Mouse (Mus musculus) kidney, adult 8-10 months (tissue): ENCODE measurements around the gene Fam171a2.
"Not testable (repeated sequence)": the region's sequence is repeated elsewhere in the genome, so short reads cannot be mapped to it uniquely, and the experiment has no call there.

Experiments
- DNase-seq, 2 experiments: peaks; one replicate each; pipeline ENCODE4 v3.0.0; 2022

Gene Fam171a2

DNA sequence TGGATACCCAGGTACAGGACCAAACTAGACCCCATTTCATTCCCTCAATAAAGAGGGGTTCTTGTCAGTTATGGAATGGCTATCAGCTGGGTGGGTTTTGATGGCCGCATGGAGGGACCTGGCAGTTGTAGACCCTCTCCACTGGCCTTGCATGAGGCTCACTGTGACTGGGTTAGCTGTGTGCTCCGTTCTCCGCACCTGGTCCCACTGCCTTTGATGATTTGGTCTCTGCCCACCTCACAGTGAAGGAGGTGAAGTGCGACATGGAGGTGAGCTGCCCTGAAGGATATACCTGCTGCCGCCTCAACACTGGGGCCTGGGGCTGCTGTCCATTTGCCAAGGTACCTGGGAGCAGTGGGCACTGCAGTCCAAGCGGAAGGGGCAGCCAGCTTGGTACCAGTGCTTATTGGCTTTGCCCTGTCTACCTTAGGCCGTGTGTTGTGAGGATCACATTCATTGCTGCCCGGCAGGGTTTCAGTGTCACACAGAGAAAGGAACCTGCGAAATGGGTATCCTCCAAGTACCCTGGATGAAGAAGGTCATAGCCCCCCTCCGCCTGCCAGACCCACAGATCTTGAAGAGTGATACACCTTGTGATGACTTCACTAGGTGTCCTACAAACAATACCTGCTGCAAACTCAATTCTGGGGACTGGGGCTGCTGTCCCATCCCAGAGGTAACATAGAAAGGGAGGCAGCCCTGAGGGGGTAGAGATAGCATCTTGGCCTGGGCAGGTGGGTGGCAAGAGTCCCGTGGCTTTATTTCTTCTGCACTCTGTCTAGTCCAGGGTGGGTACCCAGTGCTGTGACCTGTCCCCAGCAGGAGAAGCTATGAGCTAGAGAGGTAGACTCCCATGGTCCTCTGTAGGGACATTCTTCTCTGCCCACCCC, 12.4 kb downstream of the Fam171a2 start:
- DNase-seq: no peak

DNA sequence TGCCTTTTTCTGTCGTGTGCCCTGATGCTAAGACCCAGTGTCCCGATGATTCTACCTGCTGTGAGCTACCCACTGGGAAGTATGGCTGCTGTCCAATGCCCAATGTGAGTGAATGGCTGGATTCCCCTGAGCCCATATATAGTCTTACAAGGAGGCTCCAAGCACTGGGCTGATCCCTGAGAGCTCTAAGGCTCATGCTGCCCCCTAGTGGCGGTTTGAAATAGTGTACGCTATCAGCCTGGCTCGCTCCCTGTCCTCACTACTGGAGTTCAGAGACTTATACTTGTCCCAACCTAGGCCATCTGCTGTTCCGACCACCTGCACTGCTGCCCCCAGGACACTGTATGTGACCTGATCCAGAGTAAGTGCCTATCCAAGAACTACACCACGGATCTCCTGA, 13.1 kb downstream of the Fam171a2 start:
- peak; percentile 77 to 88 for DNase-seq

DNA sequence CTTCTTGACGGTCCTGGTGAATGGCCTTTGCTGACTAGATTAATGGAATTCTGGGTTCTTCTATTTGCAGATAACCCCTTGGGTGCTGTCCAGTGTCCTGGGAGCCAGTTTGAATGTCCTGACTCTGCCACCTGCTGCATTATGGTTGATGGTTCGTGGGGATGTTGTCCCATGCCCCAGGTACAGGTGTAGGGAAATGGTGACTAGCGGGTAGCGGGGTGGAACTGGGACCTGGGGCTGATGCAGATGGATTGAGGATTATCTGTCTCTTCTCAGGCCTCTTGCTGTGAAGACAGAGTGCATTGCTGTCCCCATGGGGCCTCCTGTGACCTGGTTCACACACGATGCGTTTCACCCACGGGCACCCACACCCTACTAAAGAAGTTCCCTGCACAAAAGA, 13.6 kb downstream of the Fam171a2 start:
- DNase-seq: no peak

DNA sequence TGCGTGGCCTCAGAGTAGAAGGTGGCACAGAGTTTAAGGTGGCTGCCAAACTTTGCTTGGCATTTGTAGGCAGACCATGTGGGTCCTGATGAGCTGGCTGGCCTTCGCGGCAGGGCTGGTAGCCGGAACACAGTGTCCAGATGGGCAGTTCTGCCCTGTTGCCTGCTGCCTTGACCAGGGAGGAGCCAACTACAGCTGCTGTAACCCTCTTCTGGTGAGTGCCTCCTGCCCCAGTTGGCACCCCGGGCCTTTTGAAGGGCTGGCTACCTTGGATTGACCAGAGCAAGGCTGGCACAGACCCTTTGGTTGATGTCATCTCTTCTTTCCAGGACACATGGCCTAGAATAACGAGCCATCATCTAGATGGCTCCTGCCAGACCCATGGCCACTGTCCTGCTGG, 14.6 kb downstream of the Fam171a2 start:
- peak; percentile 58 to 72 for DNase-seq

DNA sequence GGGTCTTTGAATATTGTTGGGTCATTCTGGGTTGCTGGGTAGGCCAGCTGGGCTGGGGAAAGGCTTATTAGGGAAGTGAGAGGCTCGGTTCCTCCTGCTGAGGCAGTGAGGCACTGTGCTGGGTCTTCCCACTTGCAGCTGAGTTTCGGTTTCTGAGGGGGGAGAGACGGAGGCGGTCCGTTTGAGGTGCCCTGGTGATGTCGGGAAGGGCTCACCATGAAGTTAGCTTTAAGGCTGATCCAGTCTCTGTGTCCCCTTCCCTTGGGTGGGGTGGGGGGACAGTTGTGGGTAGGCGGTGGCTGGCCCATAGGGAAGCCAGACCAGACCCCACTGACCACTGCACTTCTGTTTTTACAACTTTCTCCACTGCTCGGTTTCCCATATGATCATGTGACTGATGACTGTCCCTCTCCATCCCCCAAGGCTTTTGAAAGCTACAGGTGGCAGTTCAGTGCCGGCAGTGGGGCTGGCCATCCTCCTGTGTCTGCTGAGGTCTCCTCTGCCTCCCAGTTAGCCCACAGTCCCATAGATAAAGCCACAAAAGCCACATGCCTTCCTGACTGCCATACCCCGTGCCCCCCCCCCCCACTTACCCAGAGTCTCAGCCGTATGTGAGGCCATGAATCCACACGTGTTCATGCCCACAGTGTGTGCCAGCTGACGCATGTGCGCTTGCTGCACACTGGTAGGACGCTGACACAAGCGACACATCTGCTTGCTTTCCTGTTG, 15.2 kb downstream of the Fam171a2 start:
- no peak for DNase-seq

DNA sequence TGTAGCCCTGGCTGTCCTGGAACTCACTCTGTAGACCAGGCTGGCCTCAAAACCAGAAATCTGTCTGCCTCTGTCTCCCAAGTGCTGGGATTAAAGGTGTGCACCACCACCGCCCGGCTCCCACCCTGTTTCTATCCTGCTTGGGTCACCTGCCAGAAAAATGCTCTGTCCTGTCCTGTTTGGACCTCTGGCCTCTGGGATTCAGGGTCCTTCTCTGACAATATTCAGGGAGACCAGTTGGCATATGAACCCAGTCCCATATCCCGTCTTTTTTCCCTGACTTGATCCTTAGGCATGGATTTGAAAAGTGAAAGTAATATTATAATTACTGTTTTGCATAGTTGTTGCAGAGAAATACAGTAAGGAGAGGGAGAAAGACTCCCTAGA, 15.8 kb downstream of the Fam171a2 start:
- DNase-seq: no peak

DNA sequence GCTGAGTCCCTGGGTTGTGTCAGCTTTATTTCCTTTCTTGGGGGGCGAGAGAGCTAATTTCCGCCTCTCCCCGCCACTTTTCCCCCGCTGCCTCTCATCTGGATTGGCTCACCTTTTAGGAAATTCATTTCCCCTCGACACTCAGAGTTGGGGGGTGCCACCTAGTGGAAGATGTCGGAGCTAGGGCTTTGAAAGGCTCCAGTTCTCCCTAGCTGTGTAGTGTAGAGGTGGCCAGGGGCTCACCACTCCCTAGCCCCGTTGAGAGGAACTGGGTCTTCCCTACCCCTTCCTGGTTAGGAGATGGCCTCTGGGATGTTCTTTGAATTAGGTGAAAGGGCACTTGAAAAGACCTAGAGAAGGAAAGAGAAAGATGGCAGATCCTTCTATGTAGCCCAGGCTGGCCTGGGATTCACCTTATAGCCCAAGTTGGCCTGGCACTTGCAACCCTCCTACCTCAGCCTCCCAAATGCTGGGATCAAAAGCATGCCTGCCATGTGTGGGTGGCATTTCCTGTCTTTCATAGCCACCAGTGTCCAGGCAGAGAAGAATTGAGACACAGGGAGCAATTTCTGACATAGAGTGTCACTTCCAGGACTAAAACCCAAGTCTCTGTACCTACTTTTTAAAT, 16.4 kb downstream of the Fam171a2 start:
- peak; percentile 78 to 89 for DNase-seq

DNA sequence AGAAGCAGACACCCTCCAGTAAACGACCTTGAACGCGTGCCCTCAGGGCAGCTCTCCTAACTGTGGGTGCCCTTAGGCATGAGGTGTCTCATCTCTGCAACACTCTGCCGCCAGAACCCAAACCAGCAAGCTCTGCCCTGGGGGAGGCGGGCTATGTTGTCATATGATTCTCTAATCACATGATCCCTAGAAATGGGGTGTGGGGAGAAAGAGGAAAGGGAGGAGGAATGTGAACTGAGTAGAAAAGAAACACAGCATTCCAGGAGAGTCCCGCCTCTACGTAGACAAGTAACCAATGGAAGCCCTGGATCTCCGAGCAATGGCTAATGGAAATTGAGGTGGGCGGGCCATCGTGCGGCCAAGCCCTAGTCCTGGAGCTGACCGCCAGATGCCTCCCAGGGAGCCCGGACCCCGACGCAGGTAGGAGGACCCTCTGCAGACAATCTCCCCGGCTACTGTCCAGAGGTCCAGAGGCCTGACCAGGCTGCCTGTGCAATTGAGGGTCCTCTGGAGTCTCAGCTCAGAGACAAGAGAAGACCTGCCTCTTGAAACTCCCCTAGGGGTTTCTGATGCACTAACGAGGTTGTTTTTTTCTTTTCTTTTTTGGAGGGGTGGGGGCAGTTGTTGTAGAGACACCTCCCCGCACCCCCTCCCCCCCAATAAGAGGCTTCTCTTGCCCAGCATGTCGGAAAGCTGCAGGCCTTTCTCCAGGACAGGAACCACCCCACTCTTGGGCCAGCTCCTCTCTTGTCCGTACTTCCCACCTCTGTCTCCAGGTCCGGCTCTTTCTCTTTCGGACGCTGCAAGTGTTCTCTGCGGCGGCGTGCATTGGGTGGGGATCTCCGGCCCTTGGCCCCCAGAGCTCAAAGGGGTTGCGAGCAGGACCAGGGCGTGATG, 17.1 kb downstream of the Fam171a2 start, which contains the start of gene Grn:
Grn (plus strand) TSS at position 195 of the 897 bp plus-strand sequence.
- DNase-seq: peak; percentile 95 to 98

DNA sequence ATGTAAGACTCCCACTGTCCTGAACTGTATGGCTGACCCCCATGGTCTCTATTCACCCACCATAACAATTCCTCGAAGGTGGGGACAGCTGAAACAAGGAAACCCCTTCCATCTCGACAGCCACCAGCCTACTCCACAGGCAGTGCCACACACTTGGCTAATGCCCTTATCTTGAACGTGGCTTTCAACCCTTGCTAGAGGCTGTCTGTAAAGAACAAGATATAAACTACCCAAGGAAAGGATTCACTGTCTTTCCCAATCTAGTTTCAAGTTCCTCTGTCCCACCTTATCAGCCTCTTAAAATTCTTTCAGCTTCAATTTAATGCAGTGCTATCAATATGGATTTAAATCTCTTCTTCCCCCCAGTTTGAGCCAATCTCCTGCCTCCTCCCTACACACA, 17.9 kb downstream of the Fam171a2 start:
- DNase-seq: no peak

DNA sequence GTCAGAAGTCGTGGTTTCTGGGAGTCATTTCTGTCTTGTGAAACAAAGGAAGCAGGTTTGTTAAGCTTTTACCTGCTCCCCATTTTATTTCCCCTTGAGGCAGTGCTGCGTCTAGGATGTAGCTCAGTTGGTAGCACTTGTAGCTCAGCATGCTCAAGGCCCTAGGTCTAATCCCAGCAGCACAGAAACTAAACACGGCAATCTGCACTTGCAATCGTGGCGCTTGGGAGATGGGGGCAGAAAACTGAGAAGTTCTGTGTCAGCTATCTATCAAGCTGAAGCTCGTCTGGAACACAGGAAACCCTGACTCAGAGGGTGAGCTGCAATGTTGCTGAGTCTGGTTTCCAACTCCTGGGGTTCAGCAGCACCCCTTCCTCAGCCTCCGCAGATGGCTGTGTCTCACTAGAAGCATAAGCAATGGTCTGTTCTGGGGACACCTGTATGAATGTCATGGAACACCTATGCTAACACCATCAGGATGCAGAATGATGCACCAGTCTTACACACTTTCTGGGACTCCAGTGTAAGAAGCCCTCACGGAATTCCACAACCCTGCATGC, 18.4 kb downstream of the Fam171a2 start:
- no peak for DNase-seq

DNA sequence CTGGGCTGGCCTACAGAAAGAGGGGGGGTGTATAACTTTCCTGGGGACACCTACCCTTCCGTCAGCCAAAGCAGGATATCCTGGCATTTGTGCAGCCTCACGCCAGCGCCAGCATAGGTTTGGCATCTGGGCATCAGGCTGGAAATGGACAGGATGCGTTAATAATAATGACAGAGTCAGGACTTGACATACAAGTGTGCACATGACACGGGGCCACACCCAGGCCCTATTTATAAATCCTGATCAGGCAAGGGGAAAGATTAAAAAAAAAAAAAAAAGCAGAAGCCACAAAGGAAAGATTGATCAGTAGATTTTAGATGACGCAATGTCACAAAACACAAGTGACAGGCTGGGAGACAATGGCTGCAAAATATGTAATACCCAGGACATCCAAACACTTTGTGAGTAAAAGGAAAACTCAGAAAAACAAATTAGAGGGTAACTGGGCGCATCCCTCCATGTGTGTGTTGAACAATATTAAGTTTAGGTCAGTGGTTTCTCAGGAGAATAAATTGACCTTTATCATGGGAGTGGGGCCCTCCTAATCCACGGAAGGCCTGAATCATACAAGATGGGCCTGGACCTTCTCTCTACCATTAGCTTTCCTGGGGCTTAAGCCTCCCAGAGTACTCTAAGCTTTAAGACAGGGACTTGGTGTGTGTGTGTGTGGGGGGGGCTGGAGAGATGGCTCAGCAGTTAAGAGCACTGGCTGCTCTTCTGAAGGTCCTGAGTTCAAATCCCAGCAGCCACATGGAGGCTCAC, 21.7 kb downstream of the Fam171a2 start:
- no peak for DNase-seq

DNA sequence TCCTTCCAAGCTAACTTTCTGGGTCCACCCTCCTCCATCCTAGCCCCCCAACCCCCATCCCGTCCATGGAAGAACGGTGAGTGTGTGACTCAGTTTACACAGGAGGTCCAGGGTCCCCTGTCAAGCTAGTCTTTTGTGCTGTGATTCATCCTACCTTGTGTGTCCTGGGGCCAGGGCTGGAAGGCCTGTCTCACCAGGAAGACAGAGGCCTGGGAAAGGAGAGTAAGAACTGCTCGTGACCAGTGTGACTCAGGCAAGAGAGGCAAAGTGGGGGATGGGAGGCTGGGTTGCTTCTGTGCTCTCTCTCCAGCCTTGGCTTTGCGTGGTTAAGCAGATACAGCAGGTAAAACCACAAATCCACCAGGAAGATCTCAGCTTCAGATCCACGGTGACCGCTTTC, 22.8 kb downstream of the Fam171a2 start:
- DNase-seq: no peak

DNA sequence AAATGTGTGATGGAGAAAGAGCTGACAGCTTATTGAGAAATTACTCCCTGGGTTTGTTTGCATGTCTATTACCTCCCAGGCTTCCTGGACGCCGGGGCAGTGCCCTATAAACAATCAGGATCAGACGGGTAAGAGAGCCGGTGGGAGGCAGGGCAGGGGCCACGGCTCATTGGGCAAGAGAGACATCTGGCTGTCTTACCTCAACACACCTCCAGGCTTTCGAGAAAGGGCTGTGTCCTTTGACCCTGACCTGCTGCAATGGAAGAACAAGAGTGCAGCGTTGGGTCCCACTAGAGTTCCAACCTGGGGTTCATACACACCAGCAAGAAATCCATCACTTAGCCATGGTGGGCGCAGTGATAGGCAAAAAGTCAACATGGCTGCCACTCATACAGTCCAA, 25.9 kb downstream of the Fam171a2 start:
- no peak for DNase-seq

DNA sequence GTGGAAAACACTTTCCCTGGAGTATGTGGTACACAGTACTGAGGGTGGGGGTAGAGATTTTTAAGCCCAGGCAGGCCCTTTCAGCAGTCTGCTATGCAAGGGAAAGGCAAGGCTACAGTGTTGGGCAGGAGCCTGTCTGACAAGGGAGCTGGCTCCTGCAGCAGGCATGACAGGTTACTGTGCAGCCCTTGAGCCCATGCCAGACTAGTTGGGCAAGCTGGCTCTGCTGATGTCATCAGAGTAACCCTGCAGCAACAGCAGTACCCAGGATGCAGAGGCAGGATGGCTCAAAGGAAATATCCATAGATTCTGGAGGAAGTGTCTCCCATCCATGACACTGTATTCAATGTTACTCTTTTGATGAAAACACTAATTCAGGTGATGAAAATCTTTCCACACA, 28.6 kb downstream of the Fam171a2 start:
- no peak for DNase-seq

DNA sequence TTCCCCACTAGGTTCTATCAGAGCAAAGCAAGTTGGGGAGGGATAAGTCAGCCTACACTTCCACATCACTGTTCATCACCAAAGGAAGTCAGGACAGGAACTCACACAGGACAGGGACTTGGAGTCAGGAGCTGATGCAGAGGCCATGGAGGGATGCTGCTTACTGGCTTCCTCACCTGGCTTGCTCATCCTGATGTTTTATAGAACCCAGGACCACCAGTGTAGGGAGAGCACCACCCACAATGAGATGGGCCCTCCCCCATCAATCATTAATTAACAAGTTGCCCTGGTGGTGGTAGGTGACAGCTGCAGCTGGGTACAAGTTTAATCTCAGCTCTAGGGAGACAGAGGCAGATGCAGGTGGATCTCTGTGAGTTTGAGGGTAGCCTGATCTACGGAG, 30.3 kb downstream of the Fam171a2 start:
- no peak for DNase-seq

DNA sequence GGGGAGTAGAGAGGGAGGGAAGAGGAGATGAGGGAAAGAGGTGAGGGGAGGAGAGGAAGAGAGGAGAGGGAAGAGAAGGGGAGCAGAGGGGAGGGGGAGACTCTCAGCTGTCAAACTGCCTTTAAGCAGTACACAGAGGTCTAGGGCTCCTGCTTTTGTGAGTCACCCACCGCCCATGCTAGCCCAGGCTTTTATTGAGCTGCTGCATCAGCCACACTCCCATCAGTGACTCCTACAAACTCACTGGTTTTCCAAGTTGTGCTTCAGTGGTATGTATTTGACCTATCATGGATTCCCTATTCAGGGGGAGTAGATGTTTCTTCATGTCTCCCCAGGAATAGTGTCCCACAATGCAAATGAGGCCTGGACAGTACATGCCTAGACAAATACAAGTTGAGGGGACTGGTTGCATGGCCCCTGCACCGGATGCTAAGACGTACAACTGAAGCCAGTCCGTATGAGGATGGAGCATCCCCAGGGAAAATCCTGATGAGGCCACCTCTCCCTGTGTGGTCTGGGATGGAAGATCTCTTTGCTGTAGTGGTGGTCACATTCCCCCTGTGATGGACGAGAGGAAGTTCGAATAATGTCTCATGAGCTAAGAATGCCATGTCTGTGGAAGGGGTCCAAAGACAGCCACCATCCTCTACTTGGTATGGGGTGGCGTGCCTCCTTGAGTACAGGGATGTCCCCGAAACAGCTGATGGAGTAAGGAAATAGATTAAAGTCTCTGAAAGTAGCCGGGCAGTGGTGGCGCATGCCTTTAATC, 32.3 kb downstream of the Fam171a2 start:
- DNase-seq: no peak

DNA sequence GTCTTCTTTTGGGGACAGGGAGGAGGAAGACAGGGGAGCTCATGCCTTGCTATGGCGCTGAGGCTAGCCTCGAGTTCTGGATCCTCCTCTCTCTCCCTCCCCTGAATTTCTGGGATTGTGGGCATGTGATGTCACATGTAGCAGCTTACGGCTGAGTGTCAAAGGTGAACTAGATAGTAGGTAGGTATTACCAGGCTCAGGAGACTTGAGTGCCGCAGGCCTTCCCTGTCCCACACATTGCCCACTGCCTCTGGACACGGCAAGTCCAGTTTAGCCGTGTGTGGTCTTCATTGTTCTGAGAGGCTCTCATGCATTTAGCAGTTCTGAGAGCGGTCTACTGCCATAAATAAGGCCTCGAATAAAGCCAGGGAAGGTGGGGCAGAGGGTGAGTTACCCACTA, 34.4 kb downstream of the Fam171a2 start:
- DNase-seq: no peak

DNA sequence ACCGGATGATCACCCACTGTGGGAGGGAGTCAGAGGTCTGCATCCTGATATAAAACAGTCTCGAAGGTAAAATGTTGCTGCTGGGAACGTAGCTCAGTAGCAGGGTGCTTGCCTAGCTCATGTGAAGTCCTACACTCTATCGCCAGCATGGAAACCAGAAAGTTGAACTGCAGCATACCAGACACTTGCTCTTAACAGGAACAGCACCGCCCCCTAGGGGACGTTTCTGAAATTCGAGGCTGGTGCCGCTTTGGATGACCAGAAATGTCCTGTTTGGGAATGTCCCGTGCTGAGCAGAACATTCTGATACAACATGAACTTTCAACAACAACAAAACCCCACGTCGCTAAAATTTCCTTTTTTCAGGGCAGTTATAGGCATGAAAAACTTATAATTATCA, 35.8 kb downstream of the Fam171a2 start:
- peak; percentile 90 to 97 for DNase-seq

DNA sequence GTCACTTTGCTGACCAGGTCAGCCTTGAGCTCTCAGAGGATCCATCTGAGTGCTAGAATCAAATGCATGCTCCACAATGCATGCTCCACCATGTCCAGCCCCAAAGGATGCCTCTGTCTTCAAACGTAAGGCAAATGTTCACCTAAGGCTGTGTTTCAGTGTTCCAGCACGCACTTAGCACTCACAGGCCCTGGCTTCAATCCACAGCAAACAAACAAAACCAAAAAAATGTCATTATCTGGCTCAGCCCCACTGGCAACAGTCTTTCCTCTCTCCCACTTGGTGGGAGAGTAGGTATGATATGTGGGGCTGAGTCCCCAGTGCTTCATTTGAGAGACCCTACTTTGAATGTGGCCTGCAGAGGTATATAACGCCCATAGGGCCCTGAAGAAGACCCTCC, 36.4 kb downstream of the Fam171a2 start:
- DNase-seq: no peak

DNA sequence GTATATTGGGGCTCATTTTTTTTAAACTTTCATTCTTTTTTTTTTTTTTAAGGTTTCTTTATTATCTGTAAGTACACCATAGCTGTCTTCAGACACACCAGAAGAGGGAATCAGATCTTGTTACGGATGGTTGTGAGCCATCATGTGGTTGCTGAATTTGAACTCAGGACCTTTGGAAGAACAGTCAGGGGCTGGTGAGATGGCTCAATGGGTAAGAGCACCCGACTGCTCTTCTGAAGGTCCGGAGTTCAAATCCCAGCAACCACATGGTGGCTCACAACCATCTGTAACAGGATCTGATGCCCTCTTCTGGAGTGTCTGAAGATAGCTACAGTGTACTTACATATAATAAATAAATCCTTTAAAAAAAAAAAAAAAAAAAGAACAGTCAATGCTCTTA, 37.1 kb downstream of the Fam171a2 start:
- DNase-seq: not testable (repeated sequence)
